Mouse (Mus musculus) ES-E14 (cell line): ENCODE data around the gene Noto.

Source experiments
- HCFC1 ChIP-seq: IDR thresholded peaks from 2 replicates; pipeline ENCODE4 v1.6.1; 2012; ENCODE audit warnings: low read length, inconsistent platforms, borderline replicate concordance; ENCODE audit not compliant: insufficient read depth
- MAFK ChIP-seq: IDR thresholded peaks from 2 replicates; pipeline ENCODE4 v1.6.1; 2014; ENCODE audit warnings: mild to moderate bottlenecking, low read depth, low read length, inconsistent platforms; ENCODE audit not compliant: insufficient read depth
- ZC3H11A ChIP-seq: IDR thresholded peaks from 2 replicates; pipeline ENCODE4 v1.6.1; 2012; ENCODE audit warnings: low read depth, mild to moderate bottlenecking, inconsistent platforms, low read length, borderline replicate concordance
- ZNF384 ChIP-seq: IDR thresholded peaks from 2 replicates; pipeline ENCODE4 v1.6.1; 2012; ENCODE audit warnings: low read depth, low read length, inconsistent platforms

DNA sequence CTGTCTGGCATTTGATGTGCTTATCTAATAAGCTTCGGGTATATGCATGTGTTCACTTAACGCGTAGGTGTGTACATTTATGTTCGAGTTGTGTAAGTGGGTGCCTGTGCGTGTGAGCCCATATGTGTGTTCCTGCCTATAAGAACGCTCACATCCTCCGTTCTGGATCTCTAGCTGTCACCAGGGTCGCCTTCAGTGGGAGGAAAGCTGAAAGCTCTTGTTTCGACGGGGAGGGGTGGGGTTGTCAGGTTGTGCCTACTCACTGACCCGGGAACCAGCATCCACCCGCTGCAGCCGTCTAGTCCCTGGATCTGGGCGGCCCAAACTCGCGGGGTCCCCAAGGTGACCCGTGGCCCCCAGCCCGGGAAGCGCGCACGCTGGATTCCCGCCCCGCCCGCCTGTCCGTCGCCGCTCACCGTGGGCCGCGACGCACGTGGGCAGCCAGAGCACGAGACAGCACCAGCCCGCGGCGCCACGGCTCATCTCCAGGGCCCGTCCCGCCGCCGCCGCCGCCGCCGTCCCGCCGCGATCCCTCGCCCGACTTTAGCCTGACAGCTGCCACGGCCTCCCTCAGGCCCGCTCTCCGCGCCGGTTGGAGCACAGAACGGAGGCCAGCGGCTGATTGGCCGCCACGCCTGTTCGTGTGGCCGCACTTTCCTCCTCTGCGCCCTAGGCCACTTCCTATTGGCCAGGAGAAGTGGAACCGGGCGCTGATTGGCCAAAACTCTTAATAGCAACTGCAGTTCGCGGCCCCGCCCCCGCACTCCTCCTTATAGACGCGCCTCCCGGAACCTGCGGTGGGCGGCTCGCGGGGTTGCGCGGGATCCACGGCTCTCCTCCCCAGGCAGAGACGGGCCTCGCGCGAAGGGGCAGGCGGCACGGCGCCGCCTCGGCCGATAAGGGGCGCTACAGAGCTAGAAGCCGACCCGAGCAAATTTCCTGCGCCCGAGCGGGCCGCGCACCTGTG, 27.3 kb downstream of the Noto start, which contains the start of gene Cct7:
- no peak for TF ChIP-seq MAFK
- TF ChIP-seq ZNF384 = no peak
- TF ChIP-seq HCFC1 = 0 out of 2 replicates have a peak, but pooled peaks have one; percentile 60
- TF ChIP-seq ZC3H11A = no peak
